Mouse (Mus musculus) spleen, adult 2 months (tissue): ENCODE results near the gene Calm2.

Experiments
- CTCF ChIP-seq: fragments of 200-500 bp; IDR thresholded peaks from 2 replicates; pipeline ENCODE4 v1.5.1; 2011; ENCODE audit warnings: mild to moderate bottlenecking, inconsistent platforms; ENCODE audit not compliant: insufficient read depth, insufficient read length, insufficient replicate concordance; ENCODE audit errors: extremely low read depth
- POLR2A ChIP-seq: fragments of 200-500 bp; IDR thresholded peaks from 2 replicates; pipeline ENCODE4 v1.6.1; 2011; ENCODE audit warnings: low read depth, low read length, inconsistent platforms

- no peak for TF ChIP-seq POLR2A
- TF ChIP-seq CTCF: no peak
Observed at GRCm38 (mm10) chr17:87445917-87446766, 593 bp downstream of the Calm2 start.
